Mouse (Mus musculus) lung, embryonic 14.5 days (tissue): Measurements from ENCODE around the gene Dlgap1. TPM values are rescaled to one million over a fixed set of nuclear protein-coding genes. Genes with fewer than 3 reads are reported as not detected.

Source experiments
- ATAC-seq: fragments of 200-750 bp; cut with Nextera tagmentation; 2 replicates; pipeline ENCODE4 v1.8.0; 2017; ENCODE audit warnings: mild to moderate bottlenecking, moderate TSS enrichment, moderate library complexity; ENCODE audit not compliant: insufficient read depth
- DNase-seq: peaks from one replicate; pipeline ENCODE4 v3.0.0-alpha.2; 2015
- H3K27ac ChIP-seq: fragments of 300-500 bp; sonication (generic); 2 replicates; pipeline ENCODE4 v1.5.1; 2014; ENCODE audit warnings: low read depth, mild to moderate bottlenecking, moderate library complexity
- H3K27me3 ChIP-seq: fragments of 300-500 bp; sonication (generic); 2 replicates; pipeline ENCODE4 v1.6.1; 2014; ENCODE audit warnings: low read length, control low read depth; ENCODE audit not compliant: insufficient read depth
- H3K36me3 ChIP-seq: fragments of 300-500 bp; sonication (generic); 2 replicates; pipeline ENCODE4 v1.6.1; 2014; ENCODE audit warnings: control low read depth; ENCODE audit not compliant: insufficient read depth
- H3K4me1 ChIP-seq: fragments of 300-500 bp; sonication (generic); 2 replicates; pipeline ENCODE4 v1.6.1; 2014; ENCODE audit warnings: antibody characterized with exemption, control low read depth; ENCODE audit not compliant: insufficient read depth
- H3K4me2 ChIP-seq: fragments of 300-500 bp; sonication (generic); 2 replicates; pipeline ENCODE4 v1.6.1; 2014; ENCODE audit warnings: mild to moderate bottlenecking
- H3K4me3 ChIP-seq: fragments of 300-500 bp; sonication (generic); 2 replicates; pipeline ENCODE4 v1.5.1; 2014; ENCODE audit warnings: low read depth, low read length
- H3K9ac ChIP-seq: fragments of 300-500 bp; sonication (generic); 2 replicates; pipeline ENCODE4 v1.6.1; 2014
- H3K9me3 ChIP-seq: fragments of 300-500 bp; sonication (generic); 2 replicates; pipeline ENCODE4 v1.6.1; 2016; ENCODE audit warnings: low read depth, low read length, control low read depth
- CTCF ChIP-seq: IDR thresholded peaks from 2 replicates; pipeline ENCODE4 v1.5.1; 2016; ENCODE audit warnings: antibody characterized with exemption, low read depth
- WGBS: fragments of 180-500 bp; shearing (Covaris S2); extraction: QIAGEN DNeasy Blood & Tissue Kit; methylation state at CpG from one replicate; pipeline ENCODE4 v1.1.7; 2014; 5-methylcytosine and 5-hydroxymethylcytosine counted together
- polyA plus RNA-seq: library from polyadenylated mRNA; unstranded; fragments of >200 nt; fragmentation: Nextera tagmentation; extraction: Ambion mirVana; gene quantifications from 2 replicates; pipeline ENCODE4 v1.2.1, GENCODE M21; 2014

Gene Dlgap1
- polyA plus RNA-seq, 1 experiment from 2014 or later = 1.1 TPM

DNA sequence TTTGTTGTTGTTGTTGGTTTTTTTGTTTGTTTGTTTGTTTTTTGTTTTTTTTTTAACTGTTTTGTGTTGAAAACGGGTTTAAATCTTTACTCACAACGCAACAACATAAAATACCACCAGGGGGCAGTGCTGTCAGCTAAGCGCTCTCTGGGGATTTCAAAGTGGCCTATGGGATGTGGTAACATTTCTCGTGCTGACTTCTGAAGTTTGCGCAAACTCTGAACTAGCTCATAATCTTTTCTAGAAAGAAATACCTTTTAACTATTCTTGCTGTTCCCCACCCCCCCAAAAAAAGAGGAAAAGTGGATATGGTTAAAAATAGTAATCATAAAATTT, 461.5 kb downstream of the Dlgap1 start:
- Histone ChIP-seq H3K9ac (no peak overlapping the region), H3K4me3 (no peak overlapping the region), H3K36me3 (no peaks in the 10 kb centered on the region), H3K4me1 (no peaks in the 10 kb centered on the region), H3K27ac (no peak overlapping the region), H3K4me2 (no peak overlapping the region; the same call in 1 of the 2 replicates), H3K27me3 (no peaks in the 10 kb centered on the region), H3K9me3 (no peaks in the 10 kb centered on the region)
- 21% methylated on average over 5 of the region's 5 CpGs for WGBS
- DNase-seq (peak; percentile 89), ATAC-seq (no peak)
- TF ChIP-seq CTCF = peak; percentile 74

- H3K4me2 ChIP-seq = no peak overlapping the region
- DNase-seq = no peak
- H3K4me1 ChIP-seq = no peaks in the 10 kb centered on the region
- TF ChIP-seq CTCF = no peak
- H3K27me3 ChIP-seq = no peaks in the 10 kb centered on the region
- H3K36me3 ChIP-seq = no peaks in the 10 kb centered on the region
- H3K4me3 ChIP-seq = no peak overlapping the region
- no peak overlapping the region for H3K27ac ChIP-seq
- ATAC-seq = no peak
- H3K9ac ChIP-seq = no peak overlapping the region
- no peaks in the 10 kb centered on the region for H3K9me3 ChIP-seq
- WGBS = 71% methylated on average over 5 of the region's 5 CpGs
Observed at GRCm38 (mm10) chr17:70432834-70433233, 464.0 kb downstream of the Dlgap1 start.

GRCm38 (mm10) chr17:70434549-70434948, 465.7 kb downstream of the Dlgap1 start:
- no peaks in the 10 kb centered on the region for H3K36me3 ChIP-seq
- WGBS = 84% methylated on average over 6 of the region's 6 CpGs
- H3K9me3 ChIP-seq = no peaks in the 10 kb centered on the region
- H3K9ac ChIP-seq = no peak overlapping the region
- ATAC-seq = peak; percentile 52; the same call in 1 of the 2 replicates
- no peaks in the 10 kb centered on the region for H3K27me3 ChIP-seq
- H3K4me1 ChIP-seq = no peaks in the 10 kb centered on the region
- H3K4me2 ChIP-seq = no peak overlapping the region
- TF ChIP-seq CTCF = no peak
- H3K27ac ChIP-seq = no peak overlapping the region
- no peak for DNase-seq
- H3K4me3 ChIP-seq = no peak overlapping the region

- no peaks in the 10 kb centered on the region for H3K9me3 ChIP-seq
- H3K4me1 ChIP-seq = no peaks in the 10 kb centered on the region
- no peak overlapping the region for H3K4me2 ChIP-seq
- H3K27ac ChIP-seq = no peak overlapping the region
- ATAC-seq (no peak), DNase-seq (no peak)
- H3K27me3 ChIP-seq = no peaks in the 10 kb centered on the region
- H3K36me3 ChIP-seq = no peaks in the 10 kb centered on the region
- no peak overlapping the region for H3K9ac ChIP-seq
- no peak overlapping the region for H3K4me3 ChIP-seq
- no peak for TF ChIP-seq CTCF
- WGBS = 83% methylated on average over 6 of the region's 6 CpGs
Observed at GRCm38 (mm10) chr17:70435612-70436011, 466.7 kb downstream of the Dlgap1 start.

GRCm38 (mm10) chr17:70437229-70437628, 468.4 kb downstream of the Dlgap1 start:
- ATAC-seq (no peak), DNase-seq (no peak)
- no peak for TF ChIP-seq CTCF
- Histone ChIP-seq H3K36me3 (no peaks in the 10 kb centered on the region), H3K4me3 (no peak overlapping the region), H3K4me1 (no peaks in the 10 kb centered on the region), H3K9me3 (no peaks in the 10 kb centered on the region), H3K9ac (no peak overlapping the region), H3K4me2 (no peak overlapping the region), H3K27me3 (no peaks in the 10 kb centered on the region), H3K27ac (no peak overlapping the region)
- WGBS = 65% methylated on average over 5 of the region's 5 CpGs

- H3K9me3 ChIP-seq = no peaks in the 10 kb centered on the region
- no peak for ATAC-seq
- no peaks in the 10 kb centered on the region for H3K36me3 ChIP-seq
- TF ChIP-seq CTCF = no peak
- no peak for DNase-seq
- H3K4me1 ChIP-seq = no peaks in the 10 kb centered on the region
- no peak overlapping the region for H3K9ac ChIP-seq
- H3K27ac ChIP-seq = no peak overlapping the region
- H3K4me3 ChIP-seq = no peak overlapping the region
- no peaks in the 10 kb centered on the region for H3K27me3 ChIP-seq
- WGBS = 82% methylated on average over 14 of the region's 14 CpGs
- H3K4me2 ChIP-seq = no peak overlapping the region
Observed at GRCm38 (mm10) chr17:70442976-70443375, 474.1 kb downstream of the Dlgap1 start.

- no peak for ATAC-seq
- WGBS = 70% methylated on average over 8 of the region's 8 CpGs
- H3K9ac ChIP-seq = no peak overlapping the region
Observed at GRCm38 (mm10) chr17:70446451-70446850, 477.6 kb downstream of the Dlgap1 start.

GRCm38 (mm10) chr17:70455036-70455435, 486.2 kb downstream of the Dlgap1 start:
- Histone ChIP-seq H3K4me1 (no peaks in the 10 kb centered on the region), H3K27me3 (no peaks in the 10 kb centered on the region), H3K27ac (no peak overlapping the region), H3K36me3 (no peaks in the 10 kb centered on the region), H3K4me3 (no peak overlapping the region), H3K9me3 (no peaks in the 10 kb centered on the region), H3K4me2 (no peak overlapping the region), H3K9ac (no peak overlapping the region)
- 85% methylated on average over 7 of the region's 7 CpGs for WGBS
- TF ChIP-seq CTCF = no peak
- no peak for ATAC-seq
- no peak for DNase-seq

More at GRCm38 (mm10) chr17:70446451-70446850, 477.6 kb downstream of the Dlgap1 start:
- Histone ChIP-seq H3K4me2 (no peak overlapping the region), H3K27ac (no peak overlapping the region), H3K27me3 (no peaks in the 10 kb centered on the region), H3K4me3 (no peak overlapping the region), H3K36me3 (no peaks in the 10 kb centered on the region), H3K4me1 (no peaks in the 10 kb centered on the region), H3K9me3 (no peaks in the 10 kb centered on the region)
- no peak for DNase-seq
- TF ChIP-seq CTCF = no peak
